Mouse (Mus musculus) liver, adult 2 months (tissue): ENCODE measurements around the gene Fryl. TPM values are rescaled to one million over a fixed set of nuclear protein-coding genes. Genes with fewer than 3 reads are reported as not detected.
"Not testable (repeated sequence)": the region's sequence is repeated elsewhere in the genome, so short reads cannot be mapped to it uniquely, and the experiment has no call there.

Source experiments
- DNase-seq: peaks from one replicate; pipeline ENCODE4 v3.0.0-alpha.2; 2011; ENCODE audit warnings: low read depth, low spot score; ENCODE audit errors: extremely low read depth
- H3K27ac ChIP-seq: fragments of 200-500 bp; replicated peaks from 2 replicates; pipeline ENCODE4 v1.5.1; 2012; ENCODE audit warnings: low read depth, mild to moderate bottlenecking, control low read depth, inconsistent platforms, low read length; ENCODE audit not compliant: insufficient read depth
- H3K27me3 ChIP-seq: fragments of 200-500 bp; 2 replicates; pipeline ENCODE4 v1.6.1; 2012; ENCODE audit warnings: mild to moderate bottlenecking, moderate library complexity, low read length, inconsistent platforms; ENCODE audit not compliant: control insufficient read depth, insufficient read depth
- H3K36me3 ChIP-seq: fragments of 200-500 bp; 2 replicates; pipeline ENCODE4 v1.6.1; 2012; ENCODE audit warnings: low read length, inconsistent platforms; ENCODE audit not compliant: control insufficient read depth, insufficient read depth
- H3K4me1 ChIP-seq: fragments of 200-500 bp; 2 replicates; pipeline ENCODE4 v1.6.1; 2011; ENCODE audit warnings: low read length; ENCODE audit not compliant: control insufficient read depth, insufficient read depth
- H3K4me3 ChIP-seq: fragments of 200-500 bp; 2 replicates; pipeline ENCODE4 v1.5.1; 2011; ENCODE audit warnings: low read depth, mild to moderate bottlenecking, control low read depth, low read length, moderate library complexity; ENCODE audit not compliant: insufficient read depth
- H3K79me2 ChIP-seq: fragments of 200-500 bp; 2 replicates; pipeline ENCODE4 v1.6.1; 2012; ENCODE audit warnings: inconsistent platforms, mild to moderate bottlenecking, low read length, moderate library complexity; ENCODE audit not compliant: control insufficient read depth, insufficient read depth
- H3K9ac ChIP-seq: fragments of 200-500 bp; 2 replicates; pipeline ENCODE4 v1.6.1; 2012; ENCODE audit warnings: low read depth, mild to moderate bottlenecking, control low read depth, inconsistent platforms, low read length
- CTCF ChIP-seq: fragments of 200-500 bp; IDR thresholded peaks from 2 replicates; pipeline ENCODE4 v1.5.1; 2011; ENCODE audit warnings: low read depth, low read length, control low read depth
- POLR2A ChIP-seq: fragments of 200-500 bp; IDR thresholded peaks from 2 replicates; pipeline ENCODE4 v1.6.1; 2011; ENCODE audit warnings: low read length, control low read depth; ENCODE audit not compliant: insufficient read depth; ENCODE audit errors: extremely low read depth
- WGBS: fragments of 180-500 bp; shearing (Covaris S2); methylation state at CpG from one replicate; pipeline ENCODE4 v1.1.7; 2018; 5-methylcytosine and 5-hydroxymethylcytosine counted together
- polyA plus RNA-seq: library from polyadenylated mRNA; depleted of rRNA; stranded (reverse); fragments of >200 nt; gene quantifications from 2 replicates; pipeline ENCODE4 v1.2.3, GENCODE M21; 2012
- total RNA-seq: library from RNA; depleted of rRNA; stranded (reverse); fragments of >200 nt; gene quantifications from 2 replicates; pipeline ENCODE4 v1.2.3, GENCODE M21; 2014

Fryl gene
- total and polyA plus RNA-seq, 2 experiments, result 9.5 to 18.7 TPM

GRCm38 (mm10) chr5:73006784-73007581 is 249.4 kb downstream of the Fryl start, which contains the start of gene Slc10a4:
Gene Slc10a4, plus strand, starts transcription at chr5:73006883.
- H3K4me1 ChIP-seq, result 0 out of 2 replicates have a peak, but pooled peaks cover 4% of the 10 kb centered on the region
- peak within 1 kb of the TSS; percentile 25; the same call in 1 of the 2 replicates for H3K4me3 ChIP-seq
- H3K79me2 ChIP-seq, result no peaks in the 10 kb centered on the region
- TF ChIP-seq CTCF, result no peak
- no peak for TF ChIP-seq POLR2A
- H3K9ac ChIP-seq, result no peak within 1 kb of the TSS; the same call in 1 of the 2 replicates
- 10% methylated on average over 65 of the region's 65 CpGs for WGBS
- DNase-seq, result no peak
- peaks cover 12% of the 10 kb centered on the region for H3K27me3 ChIP-seq
- H3K27ac ChIP-seq, result no peak within 1 kb of the TSS
- H3K36me3 ChIP-seq, result no peaks in the 10 kb centered on the region

- no peaks in the 10 kb centered on the region for H3K79me2 ChIP-seq
- 86% methylated on average over 5 of the region's 5 CpGs for WGBS
- DNase-seq, result no peak
- no peak overlapping the region for H3K4me3 ChIP-seq
- no peak overlapping the region for H3K9ac ChIP-seq
- TF ChIP-seq CTCF (no peak), POLR2A (no peak)
- peaks cover 12% of the 10 kb centered on the region for H3K27me3 ChIP-seq
- no peaks in the 10 kb centered on the region for H3K36me3 ChIP-seq
- 0 out of 2 replicates have a peak, but pooled peaks cover 4% of the 10 kb centered on the region for H3K4me1 ChIP-seq
- no peak overlapping the region for H3K27ac ChIP-seq
Observed at GRCm38 (mm10) chr5:73004046-73004445, 252.4 kb downstream of the Fryl start.

GRCm38 (mm10) chr5:72998546-72998945 is 257.9 kb downstream of the Fryl start:
- H3K27ac ChIP-seq, H3K36me3 ChIP-seq, DNase-seq, H3K79me2 ChIP-seq, H3K27me3 ChIP-seq, H3K4me3 ChIP-seq, H3K9ac ChIP-seq, H3K4me1 ChIP-seq: not testable (repeated sequence)
- 96% methylated on average over 1 of the region's 1 CpGs for WGBS

- Histone ChIP-seq H3K4me3 (no peak overlapping the region), H3K9ac (no peak overlapping the region), H3K27ac (no peak overlapping the region), H3K79me2 (no peaks in the 10 kb centered on the region), H3K36me3 (no peaks in the 10 kb centered on the region), H3K4me1 (no peaks in the 10 kb centered on the region), H3K27me3 (no peaks in the 10 kb centered on the region)
- TF ChIP-seq CTCF (no peak), POLR2A (no peak)
- WGBS, result 66% methylated on average over 10 of the region's 10 CpGs
- no peak for DNase-seq
Observed at GRCm38 (mm10) chr5:72995379-72995778, 261.0 kb downstream of the Fryl start.

GRCm38 (mm10) chr5:72994928-72995327 is 261.5 kb downstream of the Fryl start:
- no peaks in the 10 kb centered on the region for H3K79me2 ChIP-seq
- no peak for TF ChIP-seq POLR2A
- TF ChIP-seq CTCF, result no peak
- no peaks in the 10 kb centered on the region for H3K27me3 ChIP-seq
- no peak overlapping the region for H3K27ac ChIP-seq
- H3K36me3 ChIP-seq, result no peaks in the 10 kb centered on the region
- no peaks in the 10 kb centered on the region for H3K4me1 ChIP-seq
- no peak for DNase-seq
- H3K4me3 ChIP-seq, result no peak overlapping the region
- no peak overlapping the region for H3K9ac ChIP-seq
- 79% methylated on average over 2 of the region's 2 CpGs for WGBS

GRCm38 (mm10) chr5:72994424-72994823 is 262.0 kb downstream of the Fryl start:
- Histone ChIP-seq H3K27me3 (no peaks in the 10 kb centered on the region), H3K4me1 (no peaks in the 10 kb centered on the region), H3K9ac (no peak overlapping the region), H3K4me3 (no peak overlapping the region), H3K36me3 (no peaks in the 10 kb centered on the region), H3K79me2 (no peaks in the 10 kb centered on the region), H3K27ac (no peak overlapping the region)
- DNase-seq, result no peak
- TF ChIP-seq CTCF (no peak), POLR2A (no peak)
- 79% methylated on average over 8 of the region's 8 CpGs for WGBS
